ENCODE assay signal across 10 mouse cellular contexts in genomic region chr10:64039760-64040535, GRCm38 (mm10). TPM values are rescaled to one million over a fixed set of nuclear protein-coding genes. Genes with fewer than 3 reads are reported as not detected.
A peak's percentile ranks its signal among the peaks of the same experiment; 100 is the strongest.
DNase-seq lines count a peak whose midpoint lies in the region; ATAC-seq and TF ChIP-seq lines count a peak whose summit lies in the region.
"Had no signal": no experiment of that assay in that cellular context is flagged by ENCODE, and none has a peak within 500 bp of the region (broad histone marks: within the 10 kb centered on the region; RNA-seq: fewer than 3 reads in every experiment).

No protein-coding gene starts in this region.

- H3K36me3 ChIP-seq in heart, embryonic 12.5 days: no peaks in the 10 kb centered on the region
- H3K36me3 ChIP-seq in limb, embryonic 15.5 days: no peaks in the 10 kb centered on the region
- no peaks in the 10 kb centered on the region for H3K36me3 ChIP-seq in kidney, adult 2 months (ENCODE audit: control insufficient read depth, insufficient read depth, low read length)
- H3K36me3 ChIP-seq: liver, embryonic 15.5 days had no signal

- H3K4me2 ChIP-seq in heart, embryonic 12.5 days: peak overlapping the region; percentile 38
- H3K4me2 ChIP-seq in limb, embryonic 15.5 days: 0 out of 2 replicates have a peak overlapping the region, but pooled peaks have one; percentile 12
- H3K4me2 ChIP-seq: liver, embryonic 15.5 days had no signal

- TF ChIP-seq CTCF in kidney, adult 2 months (conservative IDR thresholded peaks at IDR 0.05; ENCODE audit: insufficient read depth, insufficient read length, low read depth, low read length): no peak

- no peaks in the 10 kb centered on the region for H3K9me3 ChIP-seq in heart, embryonic 12.5 days (replicated peaks)
- H3K9me3 ChIP-seq in limb, embryonic 15.5 days: no peaks in the 10 kb centered on the region
- H3K9me3 ChIP-seq: liver, embryonic 15.5 days had no signal

- H3K4me3 ChIP-seq in heart, embryonic 12.5 days: no peak overlapping the region
- H3K4me3 ChIP-seq in limb, embryonic 15.5 days: no peak overlapping the region
- H3K4me3 ChIP-seq in kidney, adult 2 months (ENCODE audit: insufficient read depth, low read depth, low read length): no peak overlapping the region
- H3K4me3 ChIP-seq: liver, embryonic 15.5 days had no signal

- peak overlapping the region; percentile 18; the same call in 1 of the 2 replicates for H3K9ac ChIP-seq in heart, embryonic 12.5 days
- no peak overlapping the region for H3K9ac ChIP-seq in limb, embryonic 15.5 days
- H3K9ac ChIP-seq: liver, embryonic 15.5 days had no signal

- DNase-seq in left cerebral cortex, adult 11 months (ENCODE audit: low spot score): peak; percentile 14
- DNase-seq in left cerebral cortex, postnatal 10 days (ENCODE audit: extremely low spot score in 1 of 2, low spot score in 2 of 2): no peak
- peak; percentile 86 to 87 for DNase-seq in cerebellum, postnatal 25 days
- no peak for DNase-seq in ovary, postnatal 14 days (ENCODE audit: low spot score)
- no peak for DNase-seq in kidney, adult 2 months

- no peak overlapping the region; the same call in 1 of the 2 replicates for H3K27ac ChIP-seq in heart, embryonic 12.5 days (ENCODE audit: poor library complexity, severe bottlenecking)
- peak overlapping the region; percentile 63 for H3K27ac ChIP-seq in limb, embryonic 15.5 days
- H3K27ac ChIP-seq in kidney, adult 2 months (ENCODE audit: insufficient read depth, low read depth, low read length): no peak overlapping the region
- H3K27ac ChIP-seq: liver, embryonic 15.5 days had no signal

- no peak for TF ChIP-seq POLR2A in kidney, adult 2 months (IDR thresholded peaks at IDR 0.05; ENCODE audit: low read depth, low read length)

- peaks cover 23% of the 10 kb centered on the region for H3K4me1 ChIP-seq in heart, embryonic 12.5 days (replicated peaks)
- peaks cover 22% of the 10 kb centered on the region for H3K4me1 ChIP-seq in limb, embryonic 15.5 days
- no peaks in the 10 kb centered on the region for H3K4me1 ChIP-seq in kidney, adult 2 months (ENCODE audit: control insufficient read depth, insufficient read depth, low read length)
- H3K4me1 ChIP-seq: liver, embryonic 15.5 days had no signal

- no peaks in the 10 kb centered on the region for H3K27me3 ChIP-seq in heart, embryonic 12.5 days (replicated peaks)
- H3K27me3 ChIP-seq in limb, embryonic 15.5 days: no peaks in the 10 kb centered on the region
- no peaks in the 10 kb centered on the region for H3K27me3 ChIP-seq in kidney, adult 2 months (replicated peaks; ENCODE audit: control insufficient read depth, insufficient read depth, low read length)
- H3K27me3 ChIP-seq: liver, embryonic 15.5 days had no signal

- WGBS in heart, embryonic 12.5 days: 65% methylated on average over 17 of the region's 17 CpGs
- WGBS in limb, embryonic 15.5 days: 51% methylated on average over 17 of the region's 17 CpGs
- WGBS in kidney, adult 2 months: 64% methylated on average over 17 of the region's 17 CpGs

- ATAC-seq in heart, embryonic 12.5 days (ENCODE audit: insufficient number of reproducible peaks, low FRiP score): no peak
- ATAC-seq in limb, embryonic 15.5 days (ENCODE audit: insufficient number of reproducible peaks, low FRiP score, low TSS enrichment, low read depth): peak; percentile 69; the same call in 1 of the 2 replicates
- no peak for ATAC-seq in CD4-positive, CD25-positive, alpha-beta regulatory T cell, adult 4 months

- intact Hi-C loops in left cerebral cortex, postnatal 10 days (cut with DNase I): no loop called here

RNA-seq across cellular contexts. Expression of gene Lrrtm3, which starts 50.1 kb away (rescaled TPM):
- total RNA-seq in left cerebral cortex, postnatal 10 days (2021): 10 to 100 TPM; 54.4 to 58.2 TPM
- polyA plus RNA-seq in heart, embryonic 12.5 days (2016; fragmentation: Nextera tagmentation; extraction: Ambion mirVana): 0.74 and 0.95 TPM in 2 replicates
- 2.2 and 3.2 TPM in 2 replicates for polyA plus RNA-seq in limb, embryonic 15.5 days (2015; fragmentation: Nextera tagmentation; extraction: Ambion mirVana)
- not detected for polyA plus RNA-seq in CD4-positive, CD25-positive, alpha-beta regulatory T cell, adult 4 months (2017; shearing (Covaris generic))
- not detected in 2 replicates for polyA plus RNA-seq in kidney, adult 2 months (2012; rRNA removed)
- total RNA-seq: ES-E14 had no signal

Comparison
In these comparisons a context has a peak if more than half of its experiments do, and no peak if none do; other contexts are left out.
1. DNase-seq: peak in left cerebral cortex, adult 11 months (single experiment) and cerebellum, postnatal 25 days (2 of 2); none in left cerebral cortex, postnatal 10 days (0 of 2), ovary, postnatal 14 days (single experiment) and kidney, adult 2 months (single experiment).